Mouse (Mus musculus) bone marrow, adult 2 months (tissue): Measurements from ENCODE around the gene Apopt1.

Experiments used
- CTCF ChIP-seq: fragments of 200-500 bp; IDR thresholded peaks from 2 replicates; pipeline ENCODE4 v1.5.1; 2011; ENCODE audit warnings: low read length, control low read depth; ENCODE audit not compliant: control insufficient read depth, insufficient read depth
- POLR2A ChIP-seq: fragments of 200-500 bp; IDR thresholded peaks from 2 replicates; pipeline ENCODE4 v1.6.1; 2011; ENCODE audit warnings: low read depth, mild to moderate bottlenecking, control low read depth, low read length, borderline replicate concordance; ENCODE audit not compliant: control insufficient read depth

DNA sequence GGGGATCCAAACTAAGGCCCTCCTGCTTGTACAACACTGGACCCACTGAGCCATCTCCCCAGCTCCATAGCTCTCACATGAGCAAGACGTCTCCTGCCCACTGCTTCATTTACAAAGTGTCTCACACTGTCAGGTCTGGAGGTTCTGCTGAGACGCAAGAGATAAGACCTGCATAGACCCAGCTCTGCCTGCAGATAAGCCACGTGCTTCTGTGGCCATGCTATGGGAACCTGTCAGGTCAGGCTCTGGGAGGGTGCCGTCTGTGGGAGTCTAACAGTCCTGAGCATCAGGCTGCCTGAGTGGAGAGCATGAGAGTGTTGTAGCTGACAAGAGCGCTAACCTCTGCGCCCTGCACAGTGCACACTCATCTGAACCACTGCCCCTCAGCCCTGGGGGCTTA is 74.0 kb downstream of the Apopt1 start:
- TF ChIP-seq POLR2A = no peak
- TF ChIP-seq CTCF = no peak
